28 mouse cellular contexts compared by ENCODE assay signal in the genomic region with DNA sequence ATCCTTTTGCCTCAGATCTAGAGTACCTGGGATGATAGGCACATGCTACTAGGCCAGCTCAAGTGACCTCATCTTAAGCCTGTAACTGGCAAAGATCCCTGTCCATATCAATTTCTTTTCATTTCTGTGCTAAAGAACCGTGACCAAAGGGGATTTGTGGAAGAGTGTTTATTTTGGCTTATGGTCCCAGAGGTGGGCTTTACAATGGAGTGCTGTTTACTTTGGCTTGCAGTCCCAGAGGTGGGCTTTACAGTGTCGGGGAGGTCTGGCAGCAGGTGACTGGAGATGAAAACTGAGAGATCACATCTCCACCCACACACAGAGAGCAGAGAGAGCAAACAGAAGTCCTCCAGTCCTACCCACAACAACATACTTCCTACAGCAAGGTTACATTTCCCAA. TPM values are rescaled to one million over a fixed set of nuclear protein-coding genes. Genes with fewer than 3 reads are reported as not detected.
DNase-seq lines count a peak whose midpoint lies in the region; ATAC-seq and TF ChIP-seq lines count a peak whose summit lies in the region.
"Had no signal": no experiment of that assay in that cellular context is flagged by ENCODE, and none has a peak within 500 bp of the region (broad histone marks: within the 10 kb centered on the region; RNA-seq: fewer than 3 reads in every experiment).

No protein-coding gene starts in this region.

- 38% methylated on average over 2 of the region's 2 CpGs for WGBS in embryonic facial prominence, embryonic 11.5 days
- 46% methylated on average over 2 of the region's 2 CpGs for WGBS in embryonic facial prominence, embryonic 10.5 days
- 48% methylated on average over 2 of the region's 2 CpGs for WGBS in liver, embryonic 16.5 days (ENCODE audit: insufficient replicate concordance)
- WGBS in liver, embryonic 12.5 days (ENCODE audit: insufficient replicate concordance): 52% methylated on average over 2 of the region's 2 CpGs
- 25% methylated on average over 2 of the region's 2 CpGs for WGBS in lung, embryonic 14.5 days
- 28% methylated on average over 2 of the region's 2 CpGs for WGBS in embryonic facial prominence, embryonic 14.5 days

- no peaks in the 10 kb centered on the region for H3K27me3 ChIP-seq in embryonic facial prominence, embryonic 11.5 days (ENCODE audit: control insufficient read depth, insufficient read depth, low read length)
- no peaks in the 10 kb centered on the region for H3K27me3 ChIP-seq in embryonic facial prominence, embryonic 10.5 days (replicated peaks; ENCODE audit: low read depth, poor library complexity, severe bottlenecking)
- no peaks in the 10 kb centered on the region for H3K27me3 ChIP-seq in liver, embryonic 16.5 days (ENCODE audit: control insufficient read depth, insufficient read depth, low read depth, low read length)
- H3K27me3 ChIP-seq in liver, embryonic 12.5 days (replicated peaks): 0 out of 2 replicates have a peak, but pooled peaks cover 4% of the 10 kb centered on the region
- H3K27me3 ChIP-seq in lung, embryonic 14.5 days (ENCODE audit: insufficient read depth, low read length): no peaks in the 10 kb centered on the region
- H3K27me3 ChIP-seq in embryonic facial prominence, embryonic 14.5 days (replicated peaks; ENCODE audit: control insufficient read depth, insufficient read depth, low read length): no peaks in the 10 kb centered on the region
- H3K27me3 ChIP-seq: embryonic facial prominence, embryonic 12.5 days; embryonic facial prominence, embryonic 15.5 days; Patski had no signal

- no peaks in the 10 kb centered on the region for H3K9me3 ChIP-seq in embryonic facial prominence, embryonic 11.5 days (replicated peaks; ENCODE audit: control insufficient read depth, low read length)
- no peaks in the 10 kb centered on the region for H3K9me3 ChIP-seq in embryonic facial prominence, embryonic 10.5 days
- H3K9me3 ChIP-seq in liver, embryonic 16.5 days (replicated peaks; ENCODE audit: control insufficient read depth, low read length): no peaks in the 10 kb centered on the region
- no peaks in the 10 kb centered on the region for H3K9me3 ChIP-seq in liver, embryonic 12.5 days (replicated peaks)
- H3K9me3 ChIP-seq in lung, embryonic 14.5 days (ENCODE audit: low read depth, low read length): no peaks in the 10 kb centered on the region
- no peaks in the 10 kb centered on the region for H3K9me3 ChIP-seq in embryonic facial prominence, embryonic 14.5 days (ENCODE audit: control insufficient read depth, low read length)
- H3K9me3 ChIP-seq: embryonic facial prominence, embryonic 12.5 days; embryonic facial prominence, embryonic 15.5 days; G1E had no signal

- no peaks in the 10 kb centered on the region for H3K4me1 ChIP-seq in embryonic facial prominence, embryonic 11.5 days (ENCODE audit: control insufficient read depth, insufficient read depth, low read length)
- H3K4me1 ChIP-seq in embryonic facial prominence, embryonic 10.5 days: peaks cover 2% of the 10 kb centered on the region
- H3K4me1 ChIP-seq in liver, embryonic 16.5 days (ENCODE audit: control insufficient read depth, low read depth, low read length): no peaks in the 10 kb centered on the region; the same call in none of the 2 replicates
- peaks cover 3% of the 10 kb centered on the region for H3K4me1 ChIP-seq in liver, embryonic 12.5 days
- no peaks in the 10 kb centered on the region for H3K4me1 ChIP-seq in lung, embryonic 14.5 days (ENCODE audit: insufficient read depth)
- no peaks in the 10 kb centered on the region for H3K4me1 ChIP-seq in embryonic facial prominence, embryonic 14.5 days (ENCODE audit: control insufficient read depth, insufficient read depth, low read length)
- H3K4me1 ChIP-seq: embryonic facial prominence, embryonic 12.5 days; forebrain, embryonic 12.5 days had no signal

- peak; percentile 9 for DNase-seq in embryonic facial prominence, embryonic 11.5 days (ENCODE audit: low spot score)
- DNase-seq in embryonic facial prominence, embryonic 10.5 days (ENCODE audit: low spot score): no peak
- peak; percentile 3 for DNase-seq in lung, embryonic 14.5 days
- no peak for DNase-seq in lung, postnatal 14 days
- peak; percentile 68 for DNase-seq in embryonic facial prominence, embryonic 14.5 days (ENCODE audit: low spot score)
- no peak for DNase-seq in kidney, postnatal 4 days
- DNase-seq: adrenal gland, adult 8-10 months; adrenal gland, postnatal 14 days; adrenal gland, postnatal 36 days; B cell, adult 2 months; cerebellum, adult 11-12 months; cerebellum, adult 2 months; cerebellum, adult 9-10 months; cerebellum, postnatal 10 days; cerebellum, postnatal 25 days had no signal

- H3K4me2 ChIP-seq in embryonic facial prominence, embryonic 11.5 days (ENCODE audit: low read depth, low read length): no peak overlapping the region
- H3K4me2 ChIP-seq in liver, embryonic 16.5 days (ENCODE audit: low read depth, low read length): no peak overlapping the region
- H3K4me2 ChIP-seq in liver, embryonic 12.5 days: no peak overlapping the region
- no peak overlapping the region for H3K4me2 ChIP-seq in lung, embryonic 14.5 days
- H3K4me2 ChIP-seq in embryonic facial prominence, embryonic 14.5 days (ENCODE audit: low read depth, low read length): no peak overlapping the region
- H3K4me2 ChIP-seq: embryonic facial prominence, embryonic 12.5 days; embryonic facial prominence, embryonic 15.5 days; forebrain, embryonic 12.5 days had no signal

- TF ChIP-seq CTCF in lung, embryonic 14.5 days (IDR thresholded peaks at IDR 0.05; ENCODE audit: low read depth): no peak

- no peak for ATAC-seq in embryonic facial prominence, embryonic 11.5 days (replicated peaks; ENCODE audit: insufficient number of reproducible peaks, low FRiP score, low TSS enrichment, low read depth)
- ATAC-seq in liver, embryonic 16.5 days (ENCODE audit: low read depth): peak; percentile 30; the same call in 1 of the 2 replicates
- no peak for ATAC-seq in liver, embryonic 12.5 days
- no peak for ATAC-seq in lung, embryonic 14.5 days (ENCODE audit: insufficient read depth)
- peak; percentile 80 for ATAC-seq in embryonic facial prominence, embryonic 14.5 days (ENCODE audit: low read depth)
- ATAC-seq: activated CD4-positive, CD25-positive, alpha-beta regulatory T cell, adult 4 months; CD4-positive, CD25-positive, alpha-beta regulatory T cell, adult 4 months; forebrain, embryonic 14.5 days; forebrain, embryonic 16.5 days; Patski had no signal

- H3K36me3 ChIP-seq in embryonic facial prominence, embryonic 11.5 days (replicated peaks; ENCODE audit: control insufficient read depth, insufficient read depth, low read depth, low read length): no peaks in the 10 kb centered on the region
- no peaks in the 10 kb centered on the region for H3K36me3 ChIP-seq in embryonic facial prominence, embryonic 10.5 days (replicated peaks)
- H3K36me3 ChIP-seq in liver, embryonic 16.5 days (ENCODE audit: control insufficient read depth, insufficient read depth): no peaks in the 10 kb centered on the region
- H3K36me3 ChIP-seq in liver, embryonic 12.5 days: no peaks in the 10 kb centered on the region
- no peaks in the 10 kb centered on the region for H3K36me3 ChIP-seq in lung, embryonic 14.5 days (ENCODE audit: insufficient read depth)
- H3K36me3 ChIP-seq in embryonic facial prominence, embryonic 14.5 days (ENCODE audit: control insufficient read depth, insufficient read depth, low read length): no peaks in the 10 kb centered on the region
- H3K36me3 ChIP-seq: embryonic facial prominence, embryonic 12.5 days; embryonic facial prominence, embryonic 15.5 days; forebrain, embryonic 10.5 days; forebrain, embryonic 12.5 days; G1E had no signal

- no peak overlapping the region for H3K4me3 ChIP-seq in embryonic facial prominence, embryonic 11.5 days (ENCODE audit: low read depth, low read length)
- no peak overlapping the region for H3K4me3 ChIP-seq in embryonic facial prominence, embryonic 10.5 days
- no peak overlapping the region for H3K4me3 ChIP-seq in liver, embryonic 16.5 days (ENCODE audit: low read depth, low read length)
- H3K4me3 ChIP-seq in liver, embryonic 12.5 days: no peak overlapping the region
- no peak overlapping the region for H3K4me3 ChIP-seq in lung, embryonic 14.5 days (ENCODE audit: low read depth, low read length)
- no peak overlapping the region for H3K4me3 ChIP-seq in embryonic facial prominence, embryonic 14.5 days (ENCODE audit: low read depth, low read length)
- H3K4me3 ChIP-seq: embryonic facial prominence, embryonic 12.5 days; embryonic facial prominence, embryonic 15.5 days; erythroblast, embryonic 14.5 days; forebrain, embryonic 10.5 days; forebrain, embryonic 12.5 days had no signal

- H3K9ac ChIP-seq in embryonic facial prominence, embryonic 11.5 days (replicated peaks; ENCODE audit: low read length): no peak overlapping the region
- H3K9ac ChIP-seq in liver, embryonic 16.5 days (ENCODE audit: low read depth, low read length): no peak overlapping the region
- H3K9ac ChIP-seq in liver, embryonic 12.5 days: no peak overlapping the region
- H3K9ac ChIP-seq in lung, embryonic 14.5 days: no peak overlapping the region
- H3K9ac ChIP-seq in embryonic facial prominence, embryonic 14.5 days (ENCODE audit: low read depth, low read length): no peak overlapping the region
- H3K9ac ChIP-seq: embryonic facial prominence, embryonic 12.5 days; embryonic facial prominence, embryonic 15.5 days; forebrain, embryonic 12.5 days had no signal

- no peak overlapping the region for H3K27ac ChIP-seq in embryonic facial prominence, embryonic 11.5 days (replicated peaks; ENCODE audit: low read depth, low read length)
- H3K27ac ChIP-seq in embryonic facial prominence, embryonic 10.5 days (replicated peaks): no peak overlapping the region
- no peak overlapping the region for H3K27ac ChIP-seq in liver, embryonic 16.5 days (ENCODE audit: low read length)
- no peak overlapping the region for H3K27ac ChIP-seq in liver, embryonic 12.5 days
- no peak overlapping the region for H3K27ac ChIP-seq in lung, embryonic 14.5 days (ENCODE audit: low read depth)
- H3K27ac ChIP-seq in embryonic facial prominence, embryonic 14.5 days (replicated peaks; ENCODE audit: low read depth, low read length): no peak overlapping the region
- H3K27ac ChIP-seq: embryonic facial prominence, embryonic 12.5 days; embryonic facial prominence, embryonic 15.5 days; forebrain, embryonic 10.5 days; forebrain, embryonic 12.5 days had no signal

RNA-seq across cellular contexts. Expression of gene Rabep1, which starts 6.0 kb away (rescaled TPM):
- polyA plus RNA-seq in embryonic facial prominence, embryonic 11.5 days (2014; fragmentation: Nextera tagmentation; extraction: Ambion mirVana): 36.2 and 36.6 TPM in 2 replicates
- polyA plus RNA-seq in embryonic facial prominence, embryonic 10.5 days (2016; fragmentation: Nextera tagmentation; extraction: Ambion mirVana): 36.5 and 39.6 TPM in 2 replicates
- 11.6 and 11.8 TPM in 2 replicates for polyA plus RNA-seq in liver, embryonic 16.5 days (2015; fragmentation: Nextera tagmentation; extraction: Ambion mirVana)
- polyA plus RNA-seq in liver, embryonic 12.5 days (2016; fragmentation: Nextera tagmentation; extraction: Ambion mirVana): 21.1 and 23.0 TPM in 2 replicates
- 32.3 and 32.6 TPM in 2 replicates for polyA plus RNA-seq in lung, embryonic 14.5 days (2014; fragmentation: Nextera tagmentation; extraction: Ambion mirVana)
- 29.4 and 31.8 TPM in 2 replicates for polyA plus RNA-seq in embryonic facial prominence, embryonic 14.5 days (2014; fragmentation: Nextera tagmentation; extraction: Ambion mirVana)

RNA-seq across cellular contexts. Expression of gene Scimp, which starts 26.2 kb away (rescaled TPM):
- polyA plus RNA-seq in embryonic facial prominence, embryonic 11.5 days (2014; fragmentation: Nextera tagmentation; extraction: Ambion mirVana): not detected in 2 replicates
- not detected in 2 replicates for polyA plus RNA-seq in embryonic facial prominence, embryonic 10.5 days (2016; fragmentation: Nextera tagmentation; extraction: Ambion mirVana)
- polyA plus RNA-seq in liver, embryonic 16.5 days (2015; fragmentation: Nextera tagmentation; extraction: Ambion mirVana): 0.57 and 1.0 TPM in 2 replicates
- polyA plus RNA-seq in liver, embryonic 12.5 days (2016; fragmentation: Nextera tagmentation; extraction: Ambion mirVana): 0.26 and 0.41 TPM in 2 replicates
- not detected in 2 replicates for polyA plus RNA-seq in lung, embryonic 14.5 days (2014; fragmentation: Nextera tagmentation; extraction: Ambion mirVana)
- 0.50 and 0.83 TPM in 2 replicates for polyA plus RNA-seq in embryonic facial prominence, embryonic 14.5 days (2014; fragmentation: Nextera tagmentation; extraction: Ambion mirVana)
- polyA plus RNA-seq: embryonic facial prominence, embryonic 12.5 days; embryonic facial prominence, embryonic 15.5 days; erythroblast, embryonic 14.5 days; forebrain, embryonic 10.5 days; forebrain, embryonic 12.5 days; forebrain, embryonic 14.5 days; forebrain, embryonic 16.5 days; G1E had no signal

Comparison
In these comparisons a context has a peak if more than half of its experiments do, and no peak if none do; other contexts are left out.
1. ATAC-seq: peak in liver, embryonic 16.5 days (single experiment) and embryonic facial prominence, embryonic 14.5 days (single experiment); none in embryonic facial prominence, embryonic 11.5 days (single experiment), liver, embryonic 12.5 days (single experiment) and lung, embryonic 14.5 days (single experiment).
2. DNase-seq: peak in embryonic facial prominence, embryonic 11.5 days (single experiment), lung, embryonic 14.5 days (single experiment) and embryonic facial prominence, embryonic 14.5 days (single experiment); none in embryonic facial prominence, embryonic 10.5 days (single experiment), lung, postnatal 14 days (single experiment) and kidney, postnatal 4 days (0 of 2).